Mouse (Mus musculus) MEL (cell line): ENCODE measurements around the gene Oas3. TPM values are rescaled to one million over a fixed set of nuclear protein-coding genes. Genes with fewer than 3 reads are reported as not detected.

Experiments used
- DNase-seq: peaks from one replicate; pipeline ENCODE4 v3.0.0; 2011; ENCODE audit warnings: low read depth, low spot score
- H3K27ac ChIP-seq: 2 replicates; pipeline ENCODE4 v1.5.1; 2012; ENCODE audit warnings: low read depth, mild to moderate bottlenecking, control low read depth, low read length, moderate library complexity; ENCODE audit not compliant: control insufficient read depth
- H3K27me3 ChIP-seq, 2 experiments: fragments of 150-350 bp in 1 of 2; sonication (generic) in 1 of 2; 2 replicates each; pipeline ENCODE4 v1.6.1; 2012; ENCODE audit warnings: low read length in 2 of 2, mild to moderate bottlenecking in 2 of 2, improper control_type of control experiment in 1 of 2, moderate library complexity in 1 of 2; ENCODE audit not compliant: insufficient read depth in 2 of 2, control insufficient read depth in 1 of 2
- H3K36me3 ChIP-seq, 2 experiments: 2 replicates each; pipeline ENCODE4 v1.6.1; 2012 to 2014; ENCODE audit warnings: low read length in 2 of 2, improper control_type of control experiment in 1 of 2, inconsistent platforms in 1 of 2, mild to moderate bottlenecking in 1 of 2; ENCODE audit not compliant: insufficient read depth in 2 of 2, control insufficient read depth in 1 of 2
- H3K4me1 ChIP-seq, 2 experiments: fragments of 150-350 bp in 1 of 2; sonication (generic) in 1 of 2; 2 replicates each; pipeline ENCODE4 v1.6.1; 2012; ENCODE audit warnings: low read length in 2 of 2, improper control_type of control experiment in 1 of 2, mild to moderate bottlenecking in 1 of 2; ENCODE audit not compliant: insufficient read depth in 2 of 2, control insufficient read depth in 1 of 2
- H3K4me3 ChIP-seq, 2 experiments: fragments of 150-350 bp in 1 of 2; sonication (generic) in 1 of 2; 2 replicates each; pipeline ENCODE4 v1.5.1; 2012; ENCODE audit warnings: low read depth in 2 of 2, low read length in 2 of 2, mild to moderate bottlenecking in 2 of 2, moderate library complexity in 2 of 2, control low read depth in 1 of 2, improper control_type of control experiment in 1 of 2; ENCODE audit not compliant: control insufficient read depth in 1 of 2, insufficient read depth in 1 of 2
- H3K79me2 ChIP-seq: 2 replicates; pipeline ENCODE4 v1.6.1; 2012; ENCODE audit warnings: mild to moderate bottlenecking, low read length, moderate library complexity; ENCODE audit not compliant: control insufficient read depth, poor library complexity, insufficient read depth
- H3K9ac ChIP-seq: 2 replicates; pipeline ENCODE4 v1.6.1; 2012; ENCODE audit warnings: low read depth, mild to moderate bottlenecking, control low read depth, low read length, moderate library complexity; ENCODE audit not compliant: control insufficient read depth, poor library complexity, severe bottlenecking
- H3K9me3 ChIP-seq: fragments of 150-350 bp; sonication (generic); replicated peaks from 2 replicates; pipeline ENCODE4 v1.6.1; 2012; ENCODE audit warnings: mild to moderate bottlenecking, low read length, improper control_type of control experiment, moderate library complexity; ENCODE audit not compliant: insufficient read depth
- BHLHE40 ChIP-seq: IDR thresholded peaks from 2 replicates; pipeline ENCODE4 v1.6.1; 2012; ENCODE audit warnings: low read depth, mild to moderate bottlenecking, inconsistent platforms, low read length, improper control_type of control experiment, borderline replicate concordance
- CHD2 ChIP-seq: IDR thresholded peaks from 2 replicates; pipeline ENCODE4 v1.6.1; 2011; ENCODE audit warnings: low read length, improper control_type of control experiment
- CTCF ChIP-seq, 3 experiments: IDR thresholded peaks in 2 of 3; conservative IDR thresholded peaks in 1 of 3; 2 replicates each; pipeline ENCODE4 v1.5.1; 2011 to 2012; ENCODE audit warnings: low read length in 3 of 3, low read depth in 2 of 3, mild to moderate bottlenecking in 2 of 3, improper control_type of control experiment in 1 of 3, inconsistent platforms in 1 of 3, mixed read lengths in 1 of 3, moderate library complexity in 1 of 3; ENCODE audit not compliant: control insufficient read depth in 1 of 3, insufficient read depth in 1 of 3, poor library complexity in 1 of 3, severe bottlenecking in 1 of 3
- ELF1 ChIP-seq: IDR thresholded peaks from 2 replicates; pipeline ENCODE4 v1.6.1; 2014; ENCODE audit warnings: low read depth, mild to moderate bottlenecking, inconsistent platforms, low read length, improper control_type of control experiment, moderate library complexity
- ETS1 ChIP-seq: IDR thresholded peaks from 2 replicates; pipeline ENCODE4 v1.6.1; 2012; ENCODE audit warnings: low read depth, mild to moderate bottlenecking, inconsistent platforms, low read length, improper control_type of control experiment, moderate library complexity
- GATA1 ChIP-seq: IDR thresholded peaks from 2 replicates; pipeline ENCODE4 v1.6.1; 2011; ENCODE audit warnings: low read depth, low read length, improper control_type of control experiment
- KAT2A ChIP-seq: conservative IDR thresholded peaks from 2 replicates; pipeline ENCODE4 v1.6.1; 2012; ENCODE audit warnings: low read depth, low read length, improper control_type of control experiment, inconsistent platforms
- MAZ ChIP-seq: IDR thresholded peaks from 2 replicates; pipeline ENCODE4 v1.6.1; 2012; ENCODE audit warnings: low read depth, mild to moderate bottlenecking, inconsistent platforms, low read length, improper control_type of control experiment
- MEF2A ChIP-seq: IDR thresholded peaks from 2 replicates; pipeline ENCODE4 v1.6.1; 2014; ENCODE audit warnings: low read depth, mild to moderate bottlenecking, inconsistent platforms, low read length, improper control_type of control experiment; ENCODE audit not compliant: poor library complexity, insufficient replicate concordance, severe bottlenecking; ENCODE audit errors: extremely low read depth
- MXI1 ChIP-seq: IDR thresholded peaks from 2 replicates; pipeline ENCODE4 v1.6.1; 2011; ENCODE audit warnings: mild to moderate bottlenecking, low read depth, low read length, improper control_type of control experiment
- MYC ChIP-seq: IDR thresholded peaks from 2 replicates; pipeline ENCODE4 v1.6.1; 2011; ENCODE audit warnings: low read depth, mild to moderate bottlenecking, low read length, improper control_type of control experiment, moderate library complexity
- NRF1 ChIP-seq: IDR thresholded peaks from 2 replicates; pipeline ENCODE4 v1.6.1; 2014; ENCODE audit warnings: low read depth, mild to moderate bottlenecking, inconsistent platforms, low read length, improper control_type of control experiment, moderate library complexity; ENCODE audit not compliant: poor library complexity, insufficient read depth, severe bottlenecking
- POLR2A ChIP-seq, 2 experiments: IDR thresholded peaks; 2 replicates each; pipeline ENCODE4 v1.6.1; 2011 to 2012; ENCODE audit warnings: low read length in 2 of 2, mild to moderate bottlenecking in 2 of 2, control low read depth in 1 of 2, improper control_type of control experiment in 1 of 2, low read depth in 1 of 2, moderate library complexity in 1 of 2; ENCODE audit not compliant: control insufficient read depth in 1 of 2, insufficient read depth in 1 of 2, poor library complexity in 1 of 2
- POLR2AphosphoS2 ChIP-seq: IDR thresholded peaks from 2 replicates; pipeline ENCODE4 v1.6.1; 2011; ENCODE audit warnings: low read length, improper control_type of control experiment
- POLR2AphosphoS5 ChIP-seq: IDR thresholded peaks from 2 replicates; pipeline ENCODE4 v1.6.1; 2012; ENCODE audit warnings: low read depth, borderline replicate concordance, mild to moderate bottlenecking, inconsistent platforms, low read length, moderate library complexity, mixed read lengths
- RCOR1 ChIP-seq: IDR thresholded peaks from 2 replicates; pipeline ENCODE4 v1.6.1; 2012; ENCODE audit warnings: low read depth, mild to moderate bottlenecking, inconsistent platforms, low read length, improper control_type of control experiment
- TAL1 ChIP-seq: IDR thresholded peaks from 2 replicates; pipeline ENCODE4 v1.6.1; 2012; ENCODE audit warnings: mild to moderate bottlenecking, inconsistent platforms, low read length, moderate library complexity, mixed read lengths
- TBP ChIP-seq: IDR thresholded peaks from 2 replicates; pipeline ENCODE4 v1.8.0; 2011; ENCODE audit warnings: low read depth, low read length, improper control_type of control experiment
- TCF12 ChIP-seq: IDR thresholded peaks from 2 replicates; pipeline ENCODE4 v1.6.1; 2014; ENCODE audit warnings: low read depth, mild to moderate bottlenecking, inconsistent platforms, low read length, improper control_type of control experiment, moderate library complexity
- USF2 ChIP-seq, 2 experiments: IDR thresholded peaks; 2 replicates each; pipeline ENCODE4 v1.6.1; 2011 to 2012; ENCODE audit warnings: improper control_type of control experiment in 2 of 2, low read length in 2 of 2, borderline replicate concordance in 1 of 2, inconsistent platforms in 1 of 2, low read depth in 1 of 2, mild to moderate bottlenecking in 1 of 2; ENCODE audit not compliant: insufficient read depth in 1 of 2
- ZKSCAN1 ChIP-seq: IDR thresholded peaks from 2 replicates; pipeline ENCODE4 v1.6.1; 2012; ENCODE audit warnings: low read depth, mild to moderate bottlenecking, inconsistent platforms, low read length, improper control_type of control experiment, moderate library complexity
- ZMIZ1 ChIP-seq: IDR thresholded peaks from 2 replicates; pipeline ENCODE4 v1.6.1; 2012; ENCODE audit warnings: low read depth, mild to moderate bottlenecking, inconsistent platforms, low read length, improper control_type of control experiment, moderate library complexity
- ZNF384 ChIP-seq: IDR thresholded peaks from 2 replicates; pipeline ENCODE4 v1.6.1; 2012; ENCODE audit warnings: low read depth, mild to moderate bottlenecking, inconsistent platforms, low read length, improper control_type of control experiment
- polyA plus RNA-seq, 2 experiments: library from polyadenylated mRNA; stranded (reverse) in 1 of 2; unstranded in 1 of 2; fragments of >175 nt in 1 of 2; fragments of >200 nt in 1 of 2; gene quantifications; 2 replicates each; pipeline versions ENCODE4 v1.2.1 to v1.2.4; 2012; ENCODE audit warnings: low replicate concordance in 2 of 2, low read depth in 1 of 2; ENCODE audit not compliant: insufficient read length in 2 of 2, insufficient read depth in 1 of 2, missing spikeins in 1 of 2
- total RNA-seq: library from RNA; depleted of rRNA; stranded (reverse); fragments of 300-350 nt; gene quantifications from 2 replicates; pipeline ENCODE4 v1.2.3, GENCODE M21; 2012

Oas3 gene
- total and polyA plus RNA-seq, 3 experiments, result 1.9 to 4.0 TPM; not detected in 1

DNA sequence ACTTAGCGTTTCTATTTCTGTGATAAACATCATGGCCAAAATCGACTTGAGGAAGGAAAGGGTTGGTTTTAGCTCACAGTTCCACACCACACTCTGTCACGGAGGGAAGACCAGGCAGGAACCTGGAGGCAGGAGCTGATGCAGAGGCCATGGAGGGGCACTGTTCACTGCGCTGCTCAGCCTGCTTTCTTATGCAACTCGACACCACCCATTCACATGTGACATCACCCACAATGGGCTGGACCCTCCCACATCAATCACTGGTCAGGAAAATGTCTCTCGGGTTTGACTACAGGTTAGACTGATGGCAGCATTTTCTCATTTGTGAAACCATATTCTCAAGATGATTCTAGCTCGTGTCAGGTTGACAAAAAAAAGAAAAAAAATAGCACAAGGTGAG, 56.5 kb downstream of the Oas3 start:
- Histone ChIP-seq H3K4me3 (no peak overlapping the region), H3K4me1 (no peaks in the 10 kb centered on the region), H3K36me3 (no peaks in the 10 kb centered on the region), H3K27me3 (no peaks in the 10 kb centered on the region), H3K27ac (no peak overlapping the region), H3K79me2 (no peaks in the 10 kb centered on the region), H3K9ac (no peak overlapping the region), H3K9me3 (no peaks in the 10 kb centered on the region)
- no peak for DNase-seq
- TF ChIP-seq GATA1 (no peak), TAL1 (no peak), MXI1 (no peak), MYC (no peak), USF2 (IDR thresholded peaks at IDR 0.05; ENCODE audit: borderline replicate concordance in 1 of 2, insufficient read depth in 1 of 2, low read depth in 1 of 2, low read length in 2 of 2) (no peak), RCOR1 (no peak), TBP (no peak), ZKSCAN1 (no peak), POLR2A (IDR thresholded peaks at IDR 0.05; ENCODE audit: control insufficient read depth in 1 of 2, insufficient read depth in 1 of 2, low read depth in 1 of 2, low read length in 2 of 2, poor library complexity in 1 of 2) (no peak), ZMIZ1 (no peak), MAZ (no peak), POLR2AphosphoS5 (no peak), POLR2AphosphoS2 (no peak), ZNF384 (no peak), ELF1 (no peak), KAT2A (no peak), TCF12 (no peak), CHD2 (no peak), BHLHE40 (no peak), NRF1 (no peak)

DNA sequence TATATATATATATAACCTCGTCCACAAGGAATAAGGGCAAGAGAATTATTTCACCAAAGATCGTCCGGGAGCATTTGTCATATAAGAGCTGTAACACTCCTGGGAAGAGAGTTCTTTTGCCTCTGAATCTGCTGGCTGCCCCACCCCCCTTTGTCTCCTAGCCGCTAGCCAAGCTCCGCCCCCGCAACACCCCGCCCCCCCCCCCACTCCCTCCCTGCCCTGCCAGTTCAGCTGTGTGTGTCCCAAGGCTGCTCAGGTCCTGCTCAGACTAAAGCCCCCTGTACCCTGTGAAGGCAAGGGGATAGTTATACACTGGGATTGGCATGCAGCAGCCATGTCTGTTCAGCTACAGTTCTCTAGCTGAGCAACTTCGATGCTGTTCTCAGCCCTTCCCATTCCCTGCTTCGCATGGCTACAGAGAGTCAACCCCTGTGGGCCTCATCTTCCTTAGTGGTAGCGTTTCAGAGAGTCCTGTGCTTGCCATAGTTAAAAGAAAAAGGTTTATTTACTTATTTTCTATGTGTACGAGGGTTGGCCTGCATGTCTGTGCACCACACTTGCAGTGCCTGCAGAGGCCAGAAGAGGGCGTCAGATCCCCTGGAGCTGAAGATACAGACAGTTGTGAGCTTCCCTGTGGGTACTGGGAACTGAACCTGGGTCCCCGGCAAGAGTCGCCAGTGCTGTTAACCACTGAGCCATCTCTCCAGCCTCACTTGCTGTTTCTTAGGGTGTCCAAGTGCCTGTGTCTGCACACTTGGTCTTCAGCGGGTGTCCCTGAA, 58.7 kb downstream of the Oas3 start:
- Histone ChIP-seq H3K27ac (no peak overlapping the region), H3K9me3 (no peaks in the 10 kb centered on the region), H3K4me3 (no peak overlapping the region), H3K9ac (no peak overlapping the region)
- DNase-seq, result no peak
- TF ChIP-seq MEF2A (no peak), ETS1 (no peak), CTCF (IDR thresholded peaks at IDR 0.05 in 2 of 3, conservative IDR thresholded peaks at IDR 0.05 in 1 of 3; ENCODE audit: control insufficient read depth in 1 of 3, insufficient read depth in 1 of 3, low read depth in 2 of 3, low read length in 3 of 3, poor library complexity in 1 of 3, severe bottlenecking in 1 of 3) (peak in 1 of 3 experiments; percentile 22; a peak in 2 of 6 replicates)
- TF ChIP-seq, all 39 proteins: peak for 1
- H3K4me1 ChIP-seq, result no peaks in the 10 kb centered on the region
- H3K36me3 ChIP-seq, result no peaks in the 10 kb centered on the region
- no peaks in the 10 kb centered on the region for H3K79me2 ChIP-seq
- no peaks in the 10 kb centered on the region for H3K27me3 ChIP-seq
